Mouse (Mus musculus) stomach, embryonic 15.5 days (tissue): ENCODE results near the gene Elmsan1. TPM values are rescaled to one million over a fixed set of nuclear protein-coding genes. Genes with fewer than 3 reads are reported as not detected.
A peak's percentile ranks its signal among the peaks of the same experiment; 100 is the strongest.

ENCODE experiments used
- ATAC-seq: fragments of 200-750 bp; cut with Nextera tagmentation; 2 replicates; pipeline ENCODE4 v1.8.0; 2017; ENCODE audit warnings: low read depth, moderate number of reproducible peaks, moderate TSS enrichment; ENCODE audit not compliant: insufficient read depth, low FRiP score
- H3K27ac ChIP-seq: fragments of 300-500 bp; sonication (generic); 2 replicates; pipeline ENCODE4 v1.5.1; 2015; ENCODE audit warnings: mild to moderate bottlenecking, inconsistent platforms
- H3K27me3 ChIP-seq: fragments of 300-500 bp; sonication (generic); replicated peaks from 2 replicates; pipeline ENCODE4 v1.6.1; 2015; ENCODE audit warnings: inconsistent platforms
- H3K36me3 ChIP-seq: fragments of 300-500 bp; sonication (generic); 2 replicates; pipeline ENCODE4 v1.6.1; 2015; ENCODE audit warnings: inconsistent platforms
- H3K4me1 ChIP-seq: fragments of 300-500 bp; sonication (generic); 2 replicates; pipeline ENCODE4 v1.6.1; 2015; ENCODE audit warnings: inconsistent platforms
- H3K4me2 ChIP-seq: fragments of 300-500 bp; sonication (generic); 2 replicates; pipeline ENCODE4 v1.6.1; 2015; ENCODE audit warnings: mild to moderate bottlenecking, inconsistent platforms
- H3K4me3 ChIP-seq: fragments of 300-500 bp; sonication (generic); replicated peaks from 2 replicates; pipeline ENCODE4 v1.5.1; 2015; ENCODE audit warnings: inconsistent platforms
- H3K9ac ChIP-seq: fragments of 300-500 bp; sonication (generic); 2 replicates; pipeline ENCODE4 v1.6.1; 2015; ENCODE audit warnings: inconsistent platforms
- H3K9me3 ChIP-seq: fragments of 300-500 bp; sonication (generic); 2 replicates; pipeline ENCODE4 v1.6.1; 2016; ENCODE audit warnings: inconsistent platforms
- WGBS: fragments of 180-500 bp; shearing (Covaris S2); methylation state at CpG from one replicate; pipeline ENCODE4 v1.1.7; 2015; 5-methylcytosine and 5-hydroxymethylcytosine counted together
- polyA plus RNA-seq: library from polyadenylated mRNA; unstranded; fragments of >200 nt; fragmentation: Nextera tagmentation; extraction: Ambion mirVana; gene quantifications from 2 replicates; pipeline ENCODE4 v1.2.1, GENCODE M21; 2015

Gene Elmsan1
- polyA plus RNA-seq, 1 experiment from 2014 or later = 9.9 TPM

DNA sequence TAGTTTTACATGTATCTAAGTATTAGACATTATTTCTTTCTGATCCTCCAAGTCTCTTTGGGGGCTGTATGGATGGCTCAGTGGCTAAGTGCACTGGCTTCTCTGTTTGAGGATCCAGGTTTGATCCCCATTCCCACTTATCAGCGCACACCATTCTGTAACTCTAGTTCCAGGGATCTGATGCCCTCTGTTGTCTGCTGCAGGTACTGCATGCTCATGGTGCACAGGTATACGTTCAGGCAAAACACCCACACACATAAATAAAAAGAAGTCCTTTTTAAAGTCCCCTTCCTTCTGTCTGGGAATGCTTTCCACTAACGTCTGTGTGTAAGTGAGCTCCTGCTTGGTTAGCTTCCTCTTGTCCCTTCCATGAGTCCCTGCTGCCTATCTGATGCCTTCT is 86.4 kb downstream of the Elmsan1 start:
- H3K27ac ChIP-seq = no peak overlapping the region
- no peak overlapping the region for H3K4me3 ChIP-seq
- H3K36me3 ChIP-seq = peaks cover 7% of the 10 kb centered on the region
- 64% methylated on average over 3 of the region's 3 CpGs for WGBS
- no peak for ATAC-seq
- H3K9me3 ChIP-seq = no peaks in the 10 kb centered on the region
- no peaks in the 10 kb centered on the region for H3K27me3 ChIP-seq
- no peak overlapping the region for H3K9ac ChIP-seq
- H3K4me2 ChIP-seq = no peak overlapping the region
- no peaks in the 10 kb centered on the region for H3K4me1 ChIP-seq

DNA sequence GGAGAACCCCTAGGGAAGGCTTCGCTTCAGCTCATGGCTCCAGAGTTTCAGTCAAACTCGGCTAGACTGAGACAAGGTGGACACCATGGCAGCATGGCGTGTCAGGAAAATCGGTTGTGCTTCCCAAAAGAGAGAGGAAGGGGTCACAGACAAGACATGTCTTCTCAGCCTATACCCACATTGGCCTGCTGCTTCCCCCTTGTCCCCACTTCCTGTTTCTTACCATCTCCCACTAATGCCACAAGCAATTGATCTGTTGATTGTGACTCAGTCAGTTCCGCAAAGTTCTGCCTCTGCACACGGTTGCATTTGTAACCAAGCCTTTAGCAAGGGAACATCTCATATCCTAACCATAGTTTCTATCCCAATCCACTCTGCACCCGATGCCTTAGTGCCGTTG is 88.8 kb downstream of the Elmsan1 start:
- Histone ChIP-seq H3K4me2 (no peak overlapping the region), H3K4me1 (no peaks in the 10 kb centered on the region), H3K9me3 (no peaks in the 10 kb centered on the region), H3K9ac (no peak overlapping the region), H3K27ac (no peak overlapping the region), H3K36me3 (peaks cover 4% of the 10 kb centered on the region), H3K27me3 (no peaks in the 10 kb centered on the region), H3K4me3 (no peak overlapping the region)
- no peak for ATAC-seq
- 86% methylated on average over 8 of the region's 8 CpGs for WGBS

DNA sequence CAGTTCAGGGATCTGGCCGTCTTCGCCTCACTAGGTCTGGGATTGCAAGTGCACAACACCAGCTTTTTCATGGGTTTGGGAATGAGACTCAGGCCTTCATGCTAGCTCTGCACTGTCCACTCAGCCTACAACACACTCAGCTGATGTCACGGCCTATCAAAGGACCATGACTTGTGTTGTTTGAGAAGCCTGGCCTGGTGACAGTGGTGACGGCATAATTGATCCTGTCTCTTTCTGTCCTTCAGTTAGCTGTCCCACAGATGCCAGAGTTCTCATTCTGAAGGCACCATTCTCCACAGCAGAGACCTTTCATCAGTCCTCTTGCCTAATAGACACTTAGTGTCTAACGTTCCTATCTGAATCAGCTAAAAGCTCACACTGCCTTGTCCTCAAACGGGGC is 90.1 kb downstream of the Elmsan1 start:
- H3K36me3 ChIP-seq = peaks cover 4% of the 10 kb centered on the region

DNA sequence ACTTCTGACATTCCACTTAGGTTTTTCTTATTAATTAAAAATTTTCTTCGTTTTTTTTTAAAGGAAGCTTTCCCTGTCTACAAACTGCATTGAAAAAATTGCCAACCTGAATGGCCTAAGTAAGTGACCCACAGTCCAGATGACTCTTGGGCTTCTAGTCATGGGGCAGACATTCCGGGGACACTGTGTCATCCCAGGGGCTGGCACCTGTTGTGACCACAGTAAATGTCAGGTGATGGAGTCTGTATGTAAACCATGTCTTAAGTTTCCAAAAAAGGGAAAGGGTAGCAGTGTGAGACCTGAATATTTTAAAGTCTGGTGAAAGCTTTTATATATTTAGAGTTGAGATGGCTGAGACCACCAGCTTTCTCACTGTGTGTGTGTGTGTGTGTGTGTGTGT is 91.8 kb downstream of the Elmsan1 start:
- H3K27ac ChIP-seq = no peak overlapping the region
- 82% methylated on average over 2 of the region's 2 CpGs for WGBS
- no peak overlapping the region for H3K9ac ChIP-seq
- H3K27me3 ChIP-seq = no peaks in the 10 kb centered on the region
- no peaks in the 10 kb centered on the region for H3K9me3 ChIP-seq
- peaks cover 4% of the 10 kb centered on the region for H3K36me3 ChIP-seq
- H3K4me1 ChIP-seq = no peaks in the 10 kb centered on the region
- H3K4me3 ChIP-seq = no peak overlapping the region
- ATAC-seq = no peak
- H3K4me2 ChIP-seq = no peak overlapping the region

More for the DNA sequence above, 90.1 kb downstream of the Elmsan1 start:
- Histone ChIP-seq H3K27ac (no peak overlapping the region), H3K4me3 (no peak overlapping the region), H3K4me2 (no peak overlapping the region), H3K9me3 (no peaks in the 10 kb centered on the region), H3K9ac (no peak overlapping the region), H3K27me3 (no peaks in the 10 kb centered on the region), H3K4me1 (no peaks in the 10 kb centered on the region)
- no peak for ATAC-seq
- 86% methylated on average over 6 of the region's 6 CpGs for WGBS

DNA sequence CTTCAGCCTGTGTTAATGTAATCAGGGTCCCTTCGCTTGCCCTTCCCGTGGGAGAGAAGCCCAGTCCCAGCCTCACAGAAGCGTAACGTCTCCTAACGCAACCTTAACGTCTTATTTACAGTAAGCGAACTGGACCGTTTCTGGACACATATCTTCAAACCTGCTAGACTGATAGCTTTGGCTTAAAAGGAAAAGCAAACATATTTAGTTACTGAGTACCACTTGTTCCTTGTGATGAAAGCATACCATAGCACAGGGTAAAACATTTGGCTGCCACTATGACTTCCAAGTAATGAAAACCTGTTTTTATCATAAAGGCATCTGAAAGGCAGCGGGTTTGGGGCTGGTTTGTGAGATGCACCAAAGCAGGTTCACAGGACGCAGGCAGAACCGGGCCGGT is 92.8 kb downstream of the Elmsan1 start:
- H3K27ac ChIP-seq = no peak overlapping the region
- H3K4me2 ChIP-seq = no peak overlapping the region
- no peak overlapping the region for H3K9ac ChIP-seq
- no peak for ATAC-seq
- H3K36me3 ChIP-seq = no peaks in the 10 kb centered on the region
- WGBS = 66% methylated on average over 12 of the region's 12 CpGs
- H3K27me3 ChIP-seq = no peaks in the 10 kb centered on the region
- no peak overlapping the region for H3K4me3 ChIP-seq
- no peaks in the 10 kb centered on the region for H3K9me3 ChIP-seq
- H3K4me1 ChIP-seq = no peaks in the 10 kb centered on the region

DNA sequence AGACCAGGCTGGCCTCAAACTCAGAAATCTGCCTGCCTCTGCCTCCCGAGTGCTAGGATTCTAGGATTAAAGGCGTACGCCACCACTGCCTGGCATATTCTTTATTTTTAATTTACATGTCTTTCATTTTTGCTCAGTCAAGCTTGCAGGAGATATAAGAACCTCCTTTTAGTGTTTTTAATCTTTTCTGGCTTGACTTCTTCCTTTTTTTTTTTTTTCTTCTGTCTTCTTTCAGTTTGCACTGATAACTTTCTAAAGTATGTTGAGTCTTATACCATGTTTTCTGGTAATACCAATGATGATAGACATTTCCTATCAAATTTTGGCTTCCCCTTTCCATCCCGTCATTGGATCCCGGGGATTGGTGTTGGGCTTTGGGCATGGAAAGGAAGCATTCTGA is 99.1 kb downstream of the Elmsan1 start:
- H3K27me3 ChIP-seq = no peaks in the 10 kb centered on the region
- ATAC-seq = no peak
- H3K9ac ChIP-seq = no peak overlapping the region
- no peaks in the 10 kb centered on the region for H3K9me3 ChIP-seq
- 93% methylated on average over 5 of the region's 5 CpGs for WGBS
- H3K4me2 ChIP-seq = no peak overlapping the region
- H3K4me3 ChIP-seq = no peak overlapping the region
- H3K4me1 ChIP-seq = peaks cover 7% of the 10 kb centered on the region; the same call in 1 of the 2 replicates
- H3K36me3 ChIP-seq = no peaks in the 10 kb centered on the region
- no peak overlapping the region for H3K27ac ChIP-seq

DNA sequence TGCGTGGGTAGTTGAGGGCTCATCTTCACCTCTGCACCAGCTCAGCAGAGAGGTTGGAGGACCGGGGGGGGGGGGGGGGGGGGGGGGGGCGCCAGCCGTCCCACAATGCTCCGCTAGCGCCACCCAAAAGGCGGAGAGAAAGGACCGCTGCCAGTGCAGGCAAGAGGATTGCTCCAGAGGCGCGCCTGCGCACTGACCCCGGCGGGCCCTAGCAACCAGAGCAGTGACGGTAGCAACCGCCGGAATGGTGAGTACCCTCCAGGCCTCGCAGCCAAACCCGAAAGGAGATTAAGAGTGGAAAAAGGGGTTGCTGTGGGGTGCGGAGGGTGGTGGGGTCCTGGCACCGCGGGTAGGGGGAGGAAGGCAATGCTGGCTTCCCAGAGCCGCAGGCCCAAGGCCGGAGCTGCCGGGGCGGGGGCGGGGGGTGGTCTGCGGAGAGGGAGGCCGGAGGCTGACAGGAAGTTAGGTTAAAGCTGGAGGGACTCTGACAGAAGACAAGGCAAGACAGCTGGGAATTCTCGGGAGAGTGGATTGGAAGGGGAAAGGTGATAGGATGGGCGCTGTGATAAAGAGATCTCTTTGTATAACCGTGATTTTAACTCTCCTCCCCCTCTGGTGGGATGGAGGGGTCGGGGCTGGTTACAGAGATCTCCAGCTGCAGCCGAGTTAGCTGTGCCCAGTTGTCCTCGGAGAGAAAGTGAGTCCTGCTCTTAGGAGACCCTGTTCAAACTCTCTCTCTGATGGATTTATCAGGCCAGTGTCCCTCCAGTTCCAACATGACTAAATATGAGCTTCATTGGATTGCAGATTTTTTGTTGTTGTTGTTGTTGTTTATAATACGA is 104.3 kb downstream of the Elmsan1 start, which contains the start of gene Dnal1:
TSS of gene Dnal1 (plus strand) at position 214 of the 842 bp plus-strand sequence.
- Histone ChIP-seq H3K4me2 (peak within 1 kb of the TSS; percentile 71), H3K9ac (peak within 1 kb of the TSS; percentile 37; the same call in 1 of the 2 replicates), H3K27me3 (no peaks in the 10 kb centered on the region), H3K9me3 (no peaks in the 10 kb centered on the region), H3K27ac (peak within 1 kb of the TSS; percentile 72), H3K36me3 (no peaks in the 10 kb centered on the region; the same call in 1 of the 2 replicates), H3K4me1 (peaks cover 9% of the 10 kb centered on the region; the same call in 1 of the 2 replicates), H3K4me3 (peak within 1 kb of the TSS; percentile 83)
- 2% methylated on average over 33 of the region's 35 CpGs for WGBS
- ATAC-seq = peak; percentile 95

DNA sequence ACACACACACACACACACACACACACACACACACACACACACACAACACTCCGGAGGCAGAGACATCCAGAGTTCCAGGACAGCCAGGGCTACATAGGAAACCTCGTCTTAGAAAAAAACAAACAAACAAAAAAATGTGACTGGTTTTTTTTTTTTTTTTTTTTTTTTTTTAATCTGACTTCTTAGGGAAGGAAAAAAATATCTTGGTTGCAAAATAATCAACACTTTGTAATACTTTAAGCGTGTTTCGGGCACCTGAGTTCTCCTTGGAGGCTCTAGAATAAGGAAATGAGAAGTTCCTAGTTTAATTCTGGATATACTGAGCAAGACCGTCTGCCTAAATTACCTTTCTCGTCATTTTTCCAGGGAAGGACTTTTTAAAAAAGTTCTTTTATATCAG is 105.0 kb downstream of the Elmsan1 start:
- peak overlapping the region; percentile 83 for H3K4me3 ChIP-seq
- H3K4me2 ChIP-seq = peak overlapping the region; percentile 71
- 33% methylated on average over 6 of the region's 6 CpGs for WGBS
- no peaks in the 10 kb centered on the region; the same call in 1 of the 2 replicates for H3K36me3 ChIP-seq
- no peaks in the 10 kb centered on the region for H3K9me3 ChIP-seq
- H3K4me1 ChIP-seq = peaks cover 9% of the 10 kb centered on the region; the same call in 1 of the 2 replicates
- no peak overlapping the region for H3K27ac ChIP-seq
- no peak overlapping the region for H3K9ac ChIP-seq
- H3K27me3 ChIP-seq = no peaks in the 10 kb centered on the region
- ATAC-seq = no peak

DNA sequence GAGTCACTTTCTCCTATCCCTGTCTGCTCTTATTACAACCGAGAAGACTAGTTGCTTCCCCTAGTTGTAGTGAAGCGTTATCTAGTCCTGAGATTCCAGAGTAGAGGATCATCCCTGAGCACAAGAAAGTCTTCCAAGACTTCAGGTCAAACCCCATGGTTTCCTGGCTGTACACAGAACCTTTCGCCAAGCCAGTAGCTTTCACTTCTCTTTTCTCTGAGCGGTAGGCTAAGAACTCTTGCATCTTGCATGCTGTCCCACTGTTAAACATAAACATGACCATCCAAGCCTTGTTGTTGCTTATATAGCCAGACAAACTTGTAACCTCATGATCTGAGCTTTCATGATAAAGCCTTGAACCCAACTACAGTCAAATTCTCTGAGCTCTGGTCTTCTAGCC is 107.9 kb downstream of the Elmsan1 start:
- ATAC-seq = no peak
- H3K4me1 ChIP-seq = peaks cover 9% of the 10 kb centered on the region; the same call in 1 of the 2 replicates
- no peak overlapping the region for H3K4me2 ChIP-seq
- H3K9me3 ChIP-seq = no peaks in the 10 kb centered on the region
- 86% methylated on average over 4 of the region's 4 CpGs for WGBS
- H3K27me3 ChIP-seq = no peaks in the 10 kb centered on the region
- no peak overlapping the region for H3K27ac ChIP-seq
- no peak overlapping the region for H3K9ac ChIP-seq
- H3K36me3 ChIP-seq = no peaks in the 10 kb centered on the region; the same call in 1 of the 2 replicates
- H3K4me3 ChIP-seq = no peak overlapping the region

DNA sequence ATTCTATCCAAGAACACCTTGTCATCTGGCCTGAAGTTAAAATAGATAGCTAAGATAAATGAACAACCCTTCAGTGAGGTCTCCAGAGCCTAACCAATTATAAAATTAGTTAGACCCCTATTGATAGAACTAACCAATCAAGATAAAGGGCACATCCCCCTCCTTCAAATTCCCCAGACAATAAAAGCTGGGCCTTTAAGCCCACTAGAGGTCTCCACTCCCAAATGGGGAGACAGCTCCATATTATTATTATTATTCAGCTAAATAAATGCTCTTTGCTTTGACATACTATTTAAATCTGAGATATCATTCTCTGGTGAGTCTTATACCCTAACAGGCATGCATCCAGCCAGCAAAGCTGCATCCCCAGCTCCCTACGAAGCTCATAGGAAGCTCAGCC is 108.8 kb downstream of the Elmsan1 start:
- Histone ChIP-seq H3K9ac (no peak overlapping the region), H3K4me1 (peaks cover 5% of the 10 kb centered on the region; the same call in 1 of the 2 replicates), H3K27ac (no peak overlapping the region), H3K4me2 (no peak overlapping the region), H3K27me3 (no peaks in the 10 kb centered on the region), H3K4me3 (no peak overlapping the region), H3K9me3 (no peaks in the 10 kb centered on the region), H3K36me3 (no peaks in the 10 kb centered on the region; the same call in 1 of the 2 replicates)
- no peak for ATAC-seq
- WGBS = 66% methylated on average over 1 of the region's 1 CpGs

DNA sequence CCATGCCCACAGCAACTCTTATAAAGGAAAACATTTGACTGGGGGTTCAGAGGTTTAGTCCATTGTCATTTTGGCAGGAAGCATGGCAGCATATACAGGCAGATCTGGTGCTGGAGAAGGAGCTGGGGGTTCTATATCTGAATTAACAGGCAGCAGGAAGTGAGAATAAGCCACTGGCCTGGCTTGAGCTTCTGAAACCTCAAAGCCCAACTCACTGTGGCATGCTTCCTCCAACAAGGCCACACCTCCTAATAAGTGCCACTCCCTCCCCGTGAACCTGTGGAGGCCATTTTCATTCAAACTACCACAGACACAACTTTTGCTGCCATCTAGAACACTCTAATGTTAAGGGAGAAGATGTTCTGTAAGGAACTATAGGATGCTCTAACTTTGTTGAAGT is 111.0 kb downstream of the Elmsan1 start:
- H3K27ac ChIP-seq = no peak overlapping the region
- H3K27me3 ChIP-seq = no peaks in the 10 kb centered on the region
- no peak overlapping the region for H3K4me2 ChIP-seq
- H3K36me3 ChIP-seq = no peaks in the 10 kb centered on the region; the same call in 1 of the 2 replicates
- no peak for ATAC-seq
- no peaks in the 10 kb centered on the region for H3K4me1 ChIP-seq
- H3K4me3 ChIP-seq = no peak overlapping the region
- H3K9me3 ChIP-seq = no peaks in the 10 kb centered on the region
- no peak overlapping the region for H3K9ac ChIP-seq
- WGBS = 72% methylated on average over 1 of the region's 1 CpGs

DNA sequence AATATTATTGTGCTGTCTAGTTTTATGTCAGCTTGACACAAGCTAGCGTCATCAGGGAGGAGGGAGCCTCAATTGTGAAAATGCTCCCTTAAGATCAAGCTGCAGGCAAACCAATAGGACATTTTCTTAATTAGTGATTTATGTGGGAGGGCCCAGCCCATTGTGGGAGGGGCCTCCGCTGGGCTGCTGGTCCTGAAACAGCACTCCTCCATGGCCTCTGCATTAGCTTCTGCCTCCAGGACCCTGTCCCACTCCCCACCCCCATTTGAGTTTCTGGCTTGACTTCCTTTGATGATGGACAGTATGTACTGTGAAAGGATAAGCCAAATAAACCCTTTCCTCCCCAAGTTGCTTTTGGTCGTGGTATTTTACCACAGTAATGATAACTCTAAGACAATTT is 111.7 kb downstream of the Elmsan1 start:
- no peaks in the 10 kb centered on the region for H3K4me1 ChIP-seq
- no peak overlapping the region for H3K4me2 ChIP-seq
- no peaks in the 10 kb centered on the region for H3K9me3 ChIP-seq
- 74% methylated on average over 3 of the region's 3 CpGs for WGBS
- no peaks in the 10 kb centered on the region for H3K27me3 ChIP-seq
- H3K36me3 ChIP-seq = no peaks in the 10 kb centered on the region; the same call in 1 of the 2 replicates
- H3K4me3 ChIP-seq = no peak overlapping the region
- no peak for ATAC-seq
- H3K27ac ChIP-seq = no peak overlapping the region
- H3K9ac ChIP-seq = no peak overlapping the region
